Mouse (Mus musculus) heart, postnatal 0 days (tissue): ENCODE measurements around the gene Fuca1. TPM values are rescaled to one million over a fixed set of nuclear protein-coding genes. Genes with fewer than 3 reads are reported as not detected.
A peak's percentile ranks its signal among the peaks of the same experiment; 100 is the strongest.

ENCODE experiments used
- ATAC-seq: fragments of 200-750 bp; cut with Nextera tagmentation; 2 replicates; pipeline ENCODE4 v1.8.0; 2017; ENCODE audit warnings: low read depth, moderate number of reproducible peaks, moderate library complexity; ENCODE audit not compliant: insufficient read depth
- DNase-seq: peaks from one replicate; pipeline ENCODE4 v3.0.0-alpha.2; 2016; ENCODE audit warnings: low spot score
- H3K27ac ChIP-seq: fragments of 300-500 bp; sonication (generic); 2 replicates; pipeline ENCODE4 v1.5.1; 2014; ENCODE audit warnings: low read depth, mild to moderate bottlenecking
- H3K27me3 ChIP-seq: fragments of 300-500 bp; sonication (generic); 2 replicates; pipeline ENCODE4 v1.6.1; 2014; ENCODE audit warnings: low read length, mixed read lengths; ENCODE audit not compliant: control insufficient read depth, insufficient read depth
- H3K36me3 ChIP-seq: fragments of 300-500 bp; sonication (generic); replicated peaks from 2 replicates; pipeline ENCODE4 v1.6.1; 2014; ENCODE audit warnings: low read length, mixed read lengths; ENCODE audit not compliant: control insufficient read depth, insufficient read depth
- H3K4me1 ChIP-seq: fragments of 300-500 bp; sonication (generic); 2 replicates; pipeline ENCODE4 v1.6.1; 2014; ENCODE audit warnings: antibody characterized with exemption; ENCODE audit not compliant: control insufficient read depth, insufficient read depth
- H3K4me2 ChIP-seq: fragments of 300-500 bp; sonication (generic); 2 replicates; pipeline ENCODE4 v1.6.1; 2014; ENCODE audit warnings: low read depth, mild to moderate bottlenecking, low read length, moderate library complexity
- H3K4me3 ChIP-seq: fragments of 300-500 bp; sonication (generic); 2 replicates; pipeline ENCODE4 v1.5.1; 2014; ENCODE audit warnings: low read depth, low read length
- H3K9ac ChIP-seq: fragments of 300-500 bp; sonication (generic); replicated peaks from 2 replicates; pipeline ENCODE4 v1.6.1; 2014; ENCODE audit warnings: low read depth, low read length, mixed read lengths
- H3K9me3 ChIP-seq: fragments of 300-500 bp; sonication (generic); replicated peaks from 2 replicates; pipeline ENCODE4 v1.6.1; 2016; ENCODE audit warnings: low read length; ENCODE audit not compliant: control insufficient read depth
- CTCF ChIP-seq: IDR thresholded peaks from 2 replicates; pipeline ENCODE4 v1.5.1; 2016; ENCODE audit warnings: antibody characterized with exemption, control low read depth, low read depth
- EP300 ChIP-seq: IDR thresholded peaks from 2 replicates; pipeline ENCODE4 v1.6.1; 2016; ENCODE audit warnings: antibody characterized with exemption, low read depth
- WGBS: fragments of 180-500 bp; shearing (Covaris S2); extraction: QIAGEN DNeasy Blood & Tissue Kit; methylation state at CpG from one replicate; pipeline ENCODE4 v1.1.7; 2014; 5-methylcytosine and 5-hydroxymethylcytosine counted together
- polyA plus RNA-seq: library from polyadenylated mRNA; unstranded; fragments of >200 nt; fragmentation: Nextera tagmentation; extraction: Ambion mirVana; gene quantifications from 2 replicates; pipeline ENCODE4 v1.2.1, GENCODE M21; 2015
- total RNA-seq: library from RNA; depleted of rRNA; stranded (reverse); fragments of >200 nt; gene quantifications from 2 replicates; pipeline ENCODE4 v1.2.3, GENCODE M21; 2014; ENCODE audit warnings: low replicate concordance; rRNA removed

Gene Fuca1
- total RNA-seq, result 24.3 and 30.3 TPM in 2 replicates
- 48.4 and 50.4 TPM in 2 replicates for polyA plus RNA-seq

DNA sequence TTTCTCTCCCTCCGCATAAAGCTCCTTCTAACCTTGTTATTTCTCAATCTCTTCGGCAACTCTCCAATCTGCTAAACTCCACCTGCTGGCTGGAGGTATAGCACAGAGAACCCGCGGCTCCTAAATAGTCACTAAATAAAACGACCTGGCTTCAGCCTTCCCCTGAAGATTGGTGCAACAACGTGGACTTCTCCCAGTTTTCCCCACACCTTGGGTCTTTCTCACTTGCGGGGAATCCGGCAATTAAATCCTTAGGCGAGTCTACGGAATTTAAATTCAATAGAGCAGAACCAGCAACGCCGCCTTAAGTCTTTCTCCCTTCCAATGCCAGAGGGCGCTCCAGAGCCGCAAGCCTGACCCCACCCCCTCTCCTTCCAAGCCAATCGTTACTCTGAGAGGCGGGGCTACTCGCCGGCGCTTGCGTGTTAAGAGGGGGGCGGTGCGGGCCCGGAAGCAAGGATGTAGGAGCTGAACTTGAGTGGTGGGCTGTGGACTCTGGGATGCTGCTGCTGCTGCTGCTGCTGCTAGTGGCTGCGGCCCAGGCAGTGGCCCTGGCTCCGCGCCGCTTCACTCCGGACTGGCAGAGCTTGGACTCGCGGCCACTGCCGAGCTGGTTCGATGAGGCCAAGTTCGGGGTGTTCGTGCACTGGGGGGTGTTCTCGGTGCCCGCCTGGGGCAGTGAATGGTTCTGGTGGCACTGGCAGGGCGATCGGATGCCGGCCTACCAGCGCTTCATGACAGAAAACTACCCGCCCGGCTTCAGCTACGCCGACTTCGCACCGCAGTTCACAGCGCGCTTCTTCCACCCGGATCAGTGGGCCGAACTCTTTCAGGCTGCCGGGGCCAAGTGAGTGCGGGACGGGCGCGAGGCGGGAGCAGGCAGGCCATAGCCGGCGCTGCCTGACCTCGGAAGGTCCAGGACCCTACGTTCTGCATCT is at the start of gene Fuca1:
Gene Fuca1, plus strand, starts transcription at position 432 of the 938 bp plus-strand sequence.
- Histone ChIP-seq H3K27me3 (no peaks in the 10 kb centered on the region), H3K9me3 (no peaks in the 10 kb centered on the region), H3K9ac (peak within 1 kb of the TSS; percentile 75), H3K4me1 (0 out of 2 replicates have a peak, but pooled peaks cover 4% of the 10 kb centered on the region), H3K4me2 (peak within 1 kb of the TSS; percentile 97), H3K36me3 (no peaks in the 10 kb centered on the region; the same call in 1 of the 2 replicates), H3K4me3 (peak within 1 kb of the TSS; percentile 94), H3K27ac (peak within 1 kb of the TSS; percentile 74)
- DNase-seq (peak; percentile 98), ATAC-seq (peak; percentile 97)
- 3% methylated on average over 60 of the region's 60 CpGs for WGBS
- peak; percentile 80 for TF ChIP-seq CTCF
- no peak for TF ChIP-seq EP300

DNA sequence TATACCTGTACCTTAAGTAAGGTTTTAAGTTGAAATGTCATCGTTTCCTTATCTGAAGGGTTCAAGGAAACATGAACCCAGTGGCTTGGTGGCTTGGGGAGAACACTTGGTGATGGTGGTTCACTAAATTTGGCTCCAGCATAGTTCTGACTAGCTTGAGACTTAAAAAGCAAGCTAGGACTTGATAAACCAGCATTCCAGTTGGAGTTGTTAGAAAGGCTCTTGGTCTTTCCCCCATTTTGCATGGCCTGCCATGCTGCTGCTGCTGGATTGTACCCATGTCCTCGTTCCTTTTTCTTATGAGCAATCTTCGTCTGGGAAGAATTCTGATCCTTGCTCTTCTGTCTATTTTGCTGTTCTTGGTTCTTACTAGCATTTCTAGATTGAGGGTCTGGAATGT is 48.5 kb upstream of the Fuca1 start:
- no peak for DNase-seq
- Histone ChIP-seq H3K4me1 (peaks cover 55% of the 10 kb centered on the region), H3K27ac (peak overlapping the region; percentile 100; the same call in 1 of the 2 replicates), H3K9me3 (no peaks in the 10 kb centered on the region), H3K4me2 (peak overlapping the region; percentile 88), H3K9ac (peak overlapping the region; percentile 88; the same call in 1 of the 2 replicates), H3K4me3 (peak overlapping the region; percentile 71), H3K36me3 (peaks cover 28% of the 10 kb centered on the region), H3K27me3 (no peaks in the 10 kb centered on the region)
- TF ChIP-seq EP300 (no peak), CTCF (no peak)
- WGBS, result 21% methylated on average over 3 of the region's 3 CpGs
- no peak for ATAC-seq

DNA sequence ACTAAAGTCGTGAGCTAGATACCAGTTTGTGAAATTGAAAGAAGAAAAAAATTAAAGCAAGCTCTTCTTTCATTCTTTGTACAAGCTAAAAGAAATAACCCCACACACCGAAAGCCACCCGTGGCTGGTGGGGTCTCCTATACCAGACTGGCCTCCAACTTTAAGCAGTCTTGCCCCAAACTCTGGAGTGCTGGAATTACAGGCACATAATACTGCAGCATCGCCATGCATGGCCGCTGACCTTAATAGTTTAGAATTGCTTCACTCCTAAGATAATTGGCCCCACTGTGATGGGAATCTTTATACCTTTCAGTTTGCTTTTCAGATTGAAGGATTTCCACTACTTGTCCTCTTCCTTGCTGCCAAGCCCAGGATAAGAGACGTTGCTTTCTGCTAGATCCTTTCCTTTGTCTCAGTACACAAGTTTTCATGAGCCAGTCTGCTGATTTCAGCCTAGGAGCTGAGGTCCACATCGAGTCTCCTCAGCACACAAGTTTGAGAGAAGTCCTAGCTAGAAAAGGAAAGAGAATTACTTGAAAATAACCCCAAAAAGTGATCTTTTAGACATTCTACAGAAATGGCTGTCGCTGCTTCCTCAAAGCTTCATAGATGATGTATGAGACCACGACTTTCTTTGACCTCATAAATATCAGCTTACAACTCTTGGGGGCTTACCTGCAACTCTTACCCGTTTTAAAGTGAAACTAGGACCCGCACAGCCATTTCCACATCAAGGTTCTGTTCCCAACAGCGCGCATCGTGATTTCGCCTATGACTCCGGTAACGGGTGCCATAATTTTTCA is 47.7 kb upstream of the Fuca1 start:
- H3K27me3 ChIP-seq, result no peaks in the 10 kb centered on the region
- DNase-seq (no peak), ATAC-seq (no peak)
- peak overlapping the region; percentile 100 for H3K27ac ChIP-seq
- peaks cover 28% of the 10 kb centered on the region for H3K36me3 ChIP-seq
- H3K4me1 ChIP-seq, result peaks cover 58% of the 10 kb centered on the region
- peak overlapping the region; percentile 88 for H3K9ac ChIP-seq
- WGBS, result 6% methylated on average over 17 of the region's 17 CpGs
- H3K9me3 ChIP-seq, result no peaks in the 10 kb centered on the region
- H3K4me2 ChIP-seq, result peak overlapping the region; percentile 88
- H3K4me3 ChIP-seq, result peak overlapping the region; percentile 71
- TF ChIP-seq EP300 (no peak), CTCF (no peak)

DNA sequence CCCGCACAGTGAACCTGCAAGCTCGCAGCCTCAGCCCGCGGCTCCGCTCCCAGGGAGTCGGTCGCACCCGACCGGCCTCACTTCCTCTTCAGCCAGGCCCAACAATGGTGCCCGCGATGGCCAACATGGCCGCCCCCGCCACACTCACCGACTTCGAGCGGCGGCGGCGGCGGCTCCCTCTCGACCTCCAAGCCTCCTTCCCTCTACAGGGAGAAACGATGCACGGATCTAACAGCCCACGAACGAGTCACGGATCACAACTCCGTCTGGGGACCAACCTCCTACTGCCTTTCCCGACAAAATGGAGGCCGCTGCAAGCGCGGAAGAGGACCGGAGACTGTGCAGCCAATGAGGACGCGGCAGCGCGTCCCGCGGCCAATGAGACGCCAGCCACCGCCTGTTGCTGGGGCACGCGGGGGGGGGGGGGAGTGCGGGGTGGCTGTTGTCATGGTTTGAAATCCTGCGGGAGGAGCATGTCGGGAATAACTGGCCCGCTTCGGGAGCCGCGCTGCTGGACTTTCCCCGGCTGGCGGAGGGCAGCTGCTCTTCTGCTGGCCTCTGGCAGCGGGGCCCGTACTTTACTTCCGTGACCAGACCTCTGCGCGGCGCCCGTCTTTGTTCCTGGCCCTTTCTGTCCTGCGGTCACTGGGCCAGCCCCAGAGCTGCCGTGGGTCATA is 46.9 kb upstream of the Fuca1 start, which contains the start of gene Pnrc2:
Gene Pnrc2, minus strand, starts transcription at position 325 of the 677 bp plus-strand sequence.
- Histone ChIP-seq H3K27ac (peak within 1 kb of the TSS; percentile 100), H3K36me3 (peaks cover 28% of the 10 kb centered on the region), H3K4me2 (peak within 1 kb of the TSS; percentile 88), H3K9me3 (no peaks in the 10 kb centered on the region), H3K27me3 (no peaks in the 10 kb centered on the region), H3K9ac (peak within 1 kb of the TSS; percentile 88), H3K4me1 (peaks cover 58% of the 10 kb centered on the region), H3K4me3 (peak within 1 kb of the TSS; percentile 71)
- TF ChIP-seq CTCF, result no peak
- peak; percentile 66; the same call in 1 of the 2 replicates for TF ChIP-seq EP300
- DNase-seq (peak; percentile 94), ATAC-seq (peak; percentile 89)
- WGBS, result under 1% methylated on average over 53 of the region's 60 CpGs
